Mouse (Mus musculus) erythroblast, embryonic 14.5 days (primary cell): ENCODE measurements around the gene Hoxd10.

ENCODE experiments used
- GATA1 ChIP-seq: IDR thresholded peaks from 2 replicates; pipeline ENCODE4 v1.6.1; 2012; ENCODE audit warnings: low read length, inconsistent platforms, mixed read lengths
- TAL1 ChIP-seq: IDR thresholded peaks from 3 replicates; pipeline ENCODE4 v1.6.1; 2012; ENCODE audit warnings: low read length, inconsistent platforms, mixed read lengths

- no peak for TF ChIP-seq TAL1
- TF ChIP-seq GATA1 = no peak
Measured at GRCm38 (mm10) chr2:74658024-74658666, 33.6 kb upstream of the Hoxd10 start.
